Mouse (Mus musculus) gastrocnemius, adult 2 months (tissue): Measurements from ENCODE around the gene Mettl14. TPM values are rescaled to one million over a fixed set of nuclear protein-coding genes. Genes with fewer than 3 reads are reported as not detected.

Experiments used
- DNase-seq: peaks from one replicate; pipeline ENCODE4 v3.0.0; 2022
- H3K27ac ChIP-seq: fragments of 200-600 bp; 2 replicates; pipeline ENCODE4 v1.8.1; 2022; ENCODE audit warnings: mild to moderate bottlenecking
- H3K4me3 ChIP-seq: fragments of 200-600 bp; 2 replicates; pipeline ENCODE4 v1.8.1; 2022; ENCODE audit warnings: mild to moderate bottlenecking, moderate library complexity
- CTCF ChIP-seq: fragments of 200-600 bp; IDR thresholded peaks from 2 replicates; pipeline ENCODE4 v1.8.1; 2022; ENCODE audit warnings: antibody characterized with exemption, mild to moderate bottlenecking, moderate library complexity
- intact Hi-C: fragments of 180-260 bp; cut with DNase I; formaldehyde crosslinking; loops from one replicate; pipeline ENCODE4 v1.15.1; 2025
- long read RNA-seq, 2 experiments: library from polyadenylated mRNA; stranded (forward); transcript quantifications; one replicate each; pipeline ENCODE4 v2.0.0; 2021
- total RNA-seq, 2 experiments: library from RNA; stranded (reverse); gene quantifications; 2 replicates each; pipeline ENCODE4 v1.2.3; 2021

Mettl14 gene
- total RNA-seq, result 10 to 100 TPM in 1 of 2 experiments, 1 to 10 TPM in 1; 9.0 to 12.7 TPM
- long read RNA-seq, experiment 1, partial matches to known transcripts, result 0 of 6 reads
- long read RNA-seq, experiment 1, other reads (novel, unspliced or antisense), result 4 of 6 reads
- long read RNA-seq, experiment 2, partial matches to known transcripts, result 0 of 10 reads
- long read RNA-seq, experiment 2, other reads (novel, unspliced or antisense), result 7 of 10 reads

DNA sequence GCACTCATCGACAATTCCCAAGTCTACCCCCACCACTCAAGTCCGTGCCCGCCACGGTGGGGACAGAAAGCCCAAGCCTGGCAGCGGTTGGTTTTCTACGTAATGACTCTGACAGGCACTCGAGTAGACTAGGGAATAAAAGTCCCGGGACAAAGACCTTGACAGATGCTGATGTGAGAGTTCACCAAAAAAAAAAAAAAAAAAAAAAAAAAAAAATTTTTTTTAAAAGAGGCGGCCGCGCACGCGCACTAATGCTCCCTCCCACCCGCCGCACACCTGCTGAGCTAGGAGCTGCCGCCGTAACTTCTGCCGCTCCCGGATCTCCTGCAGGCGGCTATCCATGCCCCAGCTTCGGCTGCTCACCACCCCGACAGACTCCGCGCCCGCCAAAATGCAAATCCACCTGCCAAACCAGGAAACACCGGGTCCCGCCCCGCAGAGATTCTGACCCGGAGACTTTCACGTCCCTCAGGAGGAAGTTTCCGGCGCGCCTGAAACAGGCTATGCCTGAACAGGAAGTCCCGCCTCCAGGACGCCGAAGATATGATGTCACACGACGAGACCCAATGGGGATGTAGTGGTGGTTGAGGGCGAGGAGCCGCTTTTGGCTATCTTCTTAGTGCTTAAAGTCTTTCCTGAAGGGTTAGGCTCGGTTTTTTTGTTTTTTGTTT is at the start of gene Mettl14:
Gene Mettl14 (minus strand): TSS at position 623 of the 671 bp plus-strand sequence.
- intact Hi-C loops, result loop anchor here (5.0 kb wide), 1 partner anchor 122 kb away; no protein-coding TSS in a partner anchor
- no peak for TF ChIP-seq CTCF
- H3K27ac ChIP-seq, result peak within 1 kb of the TSS; percentile 96
- peak within 1 kb of the TSS; percentile 95 for H3K4me3 ChIP-seq
- peak; percentile 98 for DNase-seq

GRCm38 (mm10) chr3:123433362-123433761 is 47.5 kb upstream of the Mettl14 start:
- intact Hi-C loops, result no loop called here
- no peak overlapping the region for H3K27ac ChIP-seq
- DNase-seq, result no peak
- TF ChIP-seq CTCF, result no peak
- no peak overlapping the region for H3K4me3 ChIP-seq

DNA sequence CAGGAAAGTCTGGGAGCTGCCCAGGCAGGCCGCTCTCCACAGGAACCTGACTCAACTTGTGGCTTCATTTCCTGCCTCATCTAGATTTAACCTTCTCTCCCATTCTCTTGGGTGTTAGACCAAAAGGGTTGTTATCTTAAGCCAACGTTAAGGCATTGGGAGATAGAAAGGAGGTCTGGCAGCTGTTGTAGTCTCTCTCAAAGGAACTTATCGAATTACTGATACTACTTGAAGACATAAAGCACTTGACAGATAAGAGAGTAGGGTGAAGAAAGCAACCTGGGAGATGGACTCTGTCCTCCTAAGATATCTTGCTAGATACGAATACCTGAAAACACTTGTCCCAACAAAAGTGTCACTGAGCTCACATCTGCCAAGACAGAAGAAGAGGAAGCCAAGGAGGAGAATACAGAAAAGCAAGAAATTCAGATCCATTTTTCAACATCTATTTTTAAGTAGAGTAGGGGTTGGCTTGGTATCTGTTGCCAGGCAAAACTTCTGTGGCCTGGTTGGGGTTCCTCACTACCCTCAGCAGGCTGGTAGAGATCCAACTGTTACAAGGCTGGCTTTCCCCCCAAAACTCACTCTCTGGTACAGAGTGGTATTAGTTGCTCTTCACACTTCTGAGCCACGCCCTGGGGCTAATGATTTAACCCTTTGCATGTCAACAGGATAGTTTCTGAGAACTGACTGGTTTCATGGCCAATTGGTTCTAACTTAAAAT is 46.2 kb upstream of the Mettl14 start:
- no peak overlapping the region for H3K27ac ChIP-seq
- TF ChIP-seq CTCF, result no peak
- intact Hi-C loops, result no loop called here
- H3K4me3 ChIP-seq, result no peak overlapping the region
- DNase-seq, result no peak

DNA sequence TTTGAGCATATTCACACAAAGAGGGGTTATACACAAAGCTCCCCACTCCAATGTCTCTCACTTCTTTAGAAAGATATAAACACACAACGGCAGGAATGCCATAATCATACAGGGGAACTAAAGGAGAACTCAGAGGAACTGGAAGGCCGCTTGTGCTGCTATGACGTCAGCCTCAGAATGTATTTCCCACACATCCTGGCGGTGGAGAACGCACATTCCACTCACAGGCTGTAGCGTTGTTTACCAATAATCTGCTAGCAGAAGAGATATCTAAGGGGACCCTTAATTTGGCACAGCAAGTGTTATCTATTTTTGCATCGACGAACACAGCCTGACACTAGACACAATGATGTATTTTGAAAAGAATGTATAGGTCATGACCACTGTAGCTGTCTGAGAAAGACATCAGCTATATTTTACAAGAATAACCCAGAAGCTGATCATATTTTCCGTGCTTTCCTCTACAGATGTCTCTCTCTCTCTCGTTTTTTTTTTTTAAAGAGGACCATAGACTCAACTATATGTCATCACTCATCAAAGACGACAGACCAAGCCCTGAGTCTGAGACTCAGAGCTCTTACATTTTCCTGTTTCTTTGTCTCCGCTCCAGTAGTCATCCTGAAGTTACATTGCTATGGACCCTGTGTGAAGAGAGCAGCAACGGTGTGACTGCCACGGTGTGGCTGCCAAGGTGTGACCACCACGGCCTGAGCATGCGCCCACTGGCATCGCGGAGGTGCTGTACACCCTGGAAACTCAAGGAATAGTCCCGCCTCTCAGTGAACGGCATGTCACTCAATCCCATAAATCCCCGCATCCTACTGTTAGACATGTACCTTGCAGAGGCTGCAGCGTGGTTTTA is 43.9 kb upstream of the Mettl14 start:
- intact Hi-C loops, result no loop called here
- no peak for TF ChIP-seq CTCF

DNA sequence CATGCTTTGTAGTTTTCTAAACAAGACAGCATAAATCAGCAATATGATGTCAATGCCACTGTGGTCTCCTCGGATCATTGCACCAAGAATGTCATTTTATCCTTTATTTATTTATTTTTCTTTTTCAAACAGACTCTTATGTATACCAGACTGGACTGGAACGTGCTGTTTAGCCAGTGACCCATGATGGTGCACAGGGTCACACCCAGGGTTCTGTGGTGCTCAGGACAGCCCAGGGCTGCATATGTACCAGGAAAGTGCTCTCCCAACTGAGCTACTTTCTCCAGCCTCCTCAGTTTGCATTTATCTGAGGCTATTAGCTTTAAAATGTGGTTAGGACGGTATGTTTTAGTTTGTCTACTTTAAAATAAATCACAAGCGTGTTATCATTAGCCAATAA is 42.1 kb upstream of the Mettl14 start:
- intact Hi-C loops, result no loop called here
- no peak overlapping the region for H3K4me3 ChIP-seq
- no peak for TF ChIP-seq CTCF
- DNase-seq, result no peak
- no peak overlapping the region for H3K27ac ChIP-seq

More for the DNA sequence above, 43.9 kb upstream of the Mettl14 start:
- Histone ChIP-seq H3K4me3 (no peak overlapping the region), H3K27ac (no peak overlapping the region)
- DNase-seq, result no peak

- TF ChIP-seq CTCF, result no peak
- Histone ChIP-seq H3K4me3 (no peak overlapping the region), H3K27ac (no peak overlapping the region)
- no peak for DNase-seq
- intact Hi-C loops, result no loop called here
Measured at GRCm38 (mm10) chr3:123425647-123426046, 39.7 kb upstream of the Mettl14 start.

GRCm38 (mm10) chr3:123413173-123413572 is 27.3 kb upstream of the Mettl14 start:
- intact Hi-C loops, result no loop called here
- DNase-seq, result no peak
- H3K4me3 ChIP-seq, result no peak overlapping the region
- H3K27ac ChIP-seq, result no peak overlapping the region
- no peak for TF ChIP-seq CTCF

DNA sequence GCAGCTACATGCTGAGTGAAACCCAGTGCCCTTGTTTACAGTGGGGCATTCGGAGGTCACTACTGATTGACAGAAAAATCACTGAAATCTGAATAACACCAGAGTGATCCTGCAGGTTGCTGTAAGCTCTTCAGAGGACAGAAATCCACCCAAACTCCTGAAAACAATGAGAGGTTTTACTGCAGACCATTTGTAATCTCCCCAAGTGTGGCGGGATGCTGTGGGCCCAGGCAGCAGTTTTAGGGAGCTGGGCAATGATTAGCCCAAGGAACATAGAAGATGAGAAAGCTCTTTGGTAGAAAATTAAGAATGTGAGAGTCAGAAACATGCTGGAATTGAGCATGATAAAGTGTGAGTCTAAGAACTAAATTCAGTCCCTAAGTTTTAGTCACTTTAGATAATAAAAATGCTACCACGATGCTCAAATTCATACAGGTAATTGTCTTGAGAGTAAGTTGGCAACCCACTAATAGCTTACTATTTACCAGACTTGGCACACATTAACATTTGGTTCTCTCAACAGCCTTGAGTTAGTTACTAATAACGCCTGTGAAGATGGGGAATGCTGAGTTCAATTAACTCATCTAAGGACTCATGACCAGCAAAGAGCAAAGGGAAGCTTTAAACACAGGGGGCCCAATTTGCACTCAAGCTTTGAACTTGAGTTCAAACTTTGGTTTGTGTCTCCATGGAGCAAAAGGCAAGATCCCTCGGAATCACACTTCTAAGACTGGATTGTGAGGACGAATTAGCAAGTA is 26.1 kb upstream of the Mettl14 start:
- Histone ChIP-seq H3K27ac (no peak overlapping the region), H3K4me3 (no peak overlapping the region)
- intact Hi-C loops, result no loop called here
- no peak for DNase-seq
- TF ChIP-seq CTCF, result no peak

- no peak for TF ChIP-seq CTCF
- Histone ChIP-seq H3K4me3 (no peak overlapping the region), H3K27ac (no peak overlapping the region)
- no peak for DNase-seq
- intact Hi-C loops, result no loop called here
Measured at GRCm38 (mm10) chr3:123404945-123405344, 19.0 kb upstream of the Mettl14 start.

GRCm38 (mm10) chr3:123397562-123398481 is 11.9 kb upstream of the Mettl14 start:
- no peak overlapping the region for H3K27ac ChIP-seq
- intact Hi-C loops, result no loop called here
- TF ChIP-seq CTCF, result no peak
- DNase-seq, result no peak
- no peak overlapping the region for H3K4me3 ChIP-seq

DNA sequence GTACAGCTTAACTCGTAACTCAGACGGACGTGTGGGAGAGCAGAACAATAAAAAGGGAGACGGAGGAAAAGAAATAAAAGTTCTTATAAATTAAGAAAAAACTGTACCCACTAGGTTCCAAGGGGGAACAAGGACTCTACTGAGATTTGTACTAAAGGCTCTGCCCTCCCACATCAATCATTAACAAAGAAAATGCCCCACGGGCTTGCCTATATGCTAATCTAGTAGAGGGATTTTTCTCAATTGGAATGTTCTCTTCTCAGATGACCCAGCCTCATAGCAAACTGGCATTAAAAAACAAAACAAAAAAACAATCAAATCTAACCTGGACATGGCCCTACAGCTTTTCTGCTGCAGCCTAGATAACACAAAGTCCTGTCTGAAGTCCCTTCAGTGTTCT is 9.7 kb upstream of the Mettl14 start:
- no peak for TF ChIP-seq CTCF
- no peak overlapping the region for H3K27ac ChIP-seq
- no peak for DNase-seq
- intact Hi-C loops, result no loop called here
- H3K4me3 ChIP-seq, result no peak overlapping the region
